Mouse (Mus musculus) thymus, adult 2 months (tissue): ENCODE results near the gene Plac8. TPM values are rescaled to one million over a fixed set of nuclear protein-coding genes. Genes with fewer than 3 reads are reported as not detected.

Experiments
- DNase-seq: peaks from one replicate; pipeline ENCODE4 v3.0.0; 2021
- H3K27ac ChIP-seq: fragments of 200-500 bp; 2 replicates; pipeline ENCODE4 v1.5.1; 2012; ENCODE audit warnings: low read length, control low read depth; ENCODE audit not compliant: control insufficient read depth, insufficient read depth
- H3K27me3 ChIP-seq: fragments of 200-500 bp; 2 replicates; pipeline ENCODE4 v1.6.1; 2012; ENCODE audit warnings: mild to moderate bottlenecking, low read length, moderate library complexity, mixed read lengths; ENCODE audit not compliant: control insufficient read depth, insufficient read depth
- H3K36me3 ChIP-seq: fragments of 200-500 bp; 2 replicates; pipeline ENCODE4 v1.6.1; 2012; ENCODE audit warnings: mild to moderate bottlenecking, low read length, moderate library complexity; ENCODE audit not compliant: control insufficient read depth, insufficient read depth
- H3K4me1 ChIP-seq: fragments of 200-500 bp; replicated peaks from 2 replicates; pipeline ENCODE4 v1.6.1; 2012; ENCODE audit warnings: low read length; ENCODE audit not compliant: control insufficient read depth, insufficient read depth
- H3K4me3 ChIP-seq: fragments of 200-500 bp; 2 replicates; pipeline ENCODE4 v1.5.1; 2012; ENCODE audit warnings: mild to moderate bottlenecking, low read length, control low read depth, moderate library complexity; ENCODE audit not compliant: control insufficient read depth, insufficient read depth
- CTCF ChIP-seq: fragments of 200-500 bp; IDR thresholded peaks from 2 replicates; pipeline ENCODE4 v1.5.1; 2012; ENCODE audit warnings: mild to moderate bottlenecking, control low read depth, low read length, moderate library complexity, borderline replicate concordance; ENCODE audit not compliant: control insufficient read depth, poor library complexity, insufficient read depth; ENCODE audit errors: extremely low read depth
- POLR2A ChIP-seq: fragments of 200-500 bp; IDR thresholded peaks from 2 replicates; pipeline ENCODE4 v1.6.1; 2012; ENCODE audit warnings: mild to moderate bottlenecking, low read length, control low read depth, moderate library complexity; ENCODE audit not compliant: control insufficient read depth, poor library complexity, insufficient read depth; ENCODE audit errors: extremely low read depth
- WGBS: fragments of 180-500 bp; shearing (Covaris S2); methylation state at CpG from one replicate; pipeline ENCODE4 v1.1.7; 2018; 5-methylcytosine and 5-hydroxymethylcytosine counted together
- polyA plus RNA-seq: library from polyadenylated mRNA; depleted of rRNA; stranded (reverse); fragments of >200 nt; gene quantifications from 2 replicates; pipeline ENCODE4 v1.2.3, GENCODE M21; 2012

Plac8 gene
- polyA plus RNA-seq, 1 experiment: 153 TPM

- DNase-seq: no peak
- no peaks in the 10 kb centered on the region for H3K36me3 ChIP-seq
- H3K4me3 ChIP-seq: no peak overlapping the region
- TF ChIP-seq CTCF: no peak
- no peak for TF ChIP-seq POLR2A
- no peak overlapping the region for H3K27ac ChIP-seq
- WGBS: 37% methylated on average over 11 of the region's 11 CpGs
- peaks cover 19% of the 10 kb centered on the region for H3K4me1 ChIP-seq
- no peaks in the 10 kb centered on the region for H3K27me3 ChIP-seq
Observed at GRCm38 (mm10) chr5:100581622-100582434, 9.8 kb upstream of the Plac8 start.

DNA sequence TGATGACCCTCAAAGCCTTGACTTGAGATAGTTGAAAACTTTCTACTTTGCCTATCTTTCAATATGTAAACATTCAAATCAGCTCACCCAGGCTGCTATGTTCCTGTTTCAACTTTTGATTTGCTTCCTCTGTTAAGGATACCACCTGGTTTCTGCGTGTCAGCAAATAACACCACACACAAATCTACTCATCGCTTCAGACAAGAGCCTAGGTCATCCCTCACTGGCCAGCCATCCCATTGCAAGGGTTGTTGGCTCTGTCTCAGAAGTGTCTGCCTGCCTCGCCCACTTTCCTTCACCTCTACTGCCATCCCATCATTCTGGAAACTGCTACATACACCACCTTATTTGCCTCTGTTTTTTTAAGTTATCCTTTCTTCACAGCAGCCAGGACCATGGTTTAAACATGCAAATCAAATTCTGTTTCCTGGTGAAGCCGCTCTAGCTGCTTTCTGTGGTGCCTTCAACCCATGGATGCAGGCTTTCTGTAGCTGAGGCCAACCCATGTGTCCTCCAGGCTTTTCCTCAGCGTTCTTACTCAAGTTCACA is 6.9 kb upstream of the Plac8 start:
- no peak for DNase-seq
- Histone ChIP-seq H3K36me3 (no peaks in the 10 kb centered on the region), H3K4me1 (peaks cover 9% of the 10 kb centered on the region), H3K27me3 (no peaks in the 10 kb centered on the region), H3K4me3 (no peak overlapping the region), H3K27ac (no peak overlapping the region)
- no peak for TF ChIP-seq POLR2A
- no peak for TF ChIP-seq CTCF
- 63% methylated on average over 5 of the region's 5 CpGs for WGBS

DNA sequence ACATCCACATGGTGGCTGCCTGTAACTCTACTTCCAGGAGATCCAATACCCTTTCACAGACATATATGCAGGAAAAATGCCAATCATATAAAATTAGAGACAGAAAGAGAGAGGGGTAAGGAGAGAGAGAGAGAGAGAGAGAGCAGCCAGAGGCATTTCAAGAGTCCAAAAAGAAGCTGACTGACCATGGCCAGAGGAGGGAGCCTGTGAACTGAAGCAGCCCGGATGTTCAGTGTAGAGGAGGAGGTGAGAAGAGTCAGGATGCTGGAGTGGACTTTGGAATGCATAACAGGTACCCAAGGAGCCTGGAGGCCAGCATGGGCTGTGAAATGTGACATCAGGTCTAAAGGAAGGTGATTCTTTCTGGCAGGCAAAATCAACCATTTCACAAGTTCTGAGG is 2.7 kb upstream of the Plac8 start:
- no peaks in the 10 kb centered on the region for H3K27me3 ChIP-seq
- H3K4me3 ChIP-seq: no peak overlapping the region
- DNase-seq: no peak
- no peak for TF ChIP-seq POLR2A
- no peak for TF ChIP-seq CTCF
- peaks cover 18% of the 10 kb centered on the region for H3K4me1 ChIP-seq
- no peaks in the 10 kb centered on the region for H3K36me3 ChIP-seq
- H3K27ac ChIP-seq: no peak overlapping the region
- WGBS: 74% methylated on average over 1 of the region's 1 CpGs

DNA sequence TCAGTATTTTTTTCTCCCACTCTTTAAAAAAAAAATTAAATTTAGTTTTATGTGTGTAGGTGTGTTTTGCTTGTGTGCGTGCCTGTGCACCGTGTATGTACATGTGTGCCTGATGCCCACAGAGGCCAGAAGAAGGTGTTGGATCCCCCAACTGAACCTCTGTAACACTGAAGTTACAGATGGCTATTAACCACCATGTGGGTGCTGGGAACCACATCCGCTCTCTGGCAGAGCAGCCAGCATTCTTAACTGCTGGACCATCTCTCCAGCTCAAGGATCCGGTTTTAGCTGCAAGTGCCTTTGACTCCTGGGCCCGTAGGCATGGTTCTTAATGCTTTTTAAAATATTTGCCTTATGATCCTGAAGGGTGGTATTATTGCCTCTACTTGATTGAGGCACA is 1.2 kb upstream of the Plac8 start:
- WGBS: 26% methylated on average over 5 of the region's 5 CpGs
- Histone ChIP-seq H3K4me3 (no peak overlapping the region), H3K36me3 (no peaks in the 10 kb centered on the region), H3K4me1 (peaks cover 25% of the 10 kb centered on the region), H3K27me3 (no peaks in the 10 kb centered on the region), H3K27ac (no peak overlapping the region)
- DNase-seq: peak; percentile 19
- no peak for TF ChIP-seq POLR2A
- TF ChIP-seq CTCF: no peak

DNA sequence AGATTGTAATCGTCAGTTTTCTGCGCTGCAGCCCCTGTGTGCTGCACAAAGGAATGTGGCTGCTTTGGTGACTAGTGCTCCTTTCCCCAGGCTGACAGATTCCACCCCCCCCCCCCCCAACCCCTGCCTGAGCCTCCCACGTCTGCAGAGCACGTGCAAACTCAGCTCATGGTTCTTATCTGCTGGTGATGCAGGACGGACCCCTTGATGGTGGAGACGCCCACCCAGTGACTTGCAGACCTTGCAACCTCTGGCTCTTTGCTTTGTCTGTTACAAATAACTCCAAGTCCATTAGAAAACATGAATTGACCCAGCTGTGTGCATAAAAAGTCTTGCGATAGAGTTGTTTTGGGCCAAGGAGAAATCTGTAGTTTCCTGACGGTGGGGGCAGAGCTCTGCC is 1.3 kb downstream of the Plac8 start:
- Histone ChIP-seq H3K27ac (no peak overlapping the region), H3K36me3 (no peaks in the 10 kb centered on the region), H3K4me1 (peaks cover 25% of the 10 kb centered on the region), H3K27me3 (no peaks in the 10 kb centered on the region), H3K4me3 (no peak overlapping the region)
- 2% methylated on average over 8 of the region's 8 CpGs for WGBS
- no peak for DNase-seq
- TF ChIP-seq POLR2A: no peak
- no peak for TF ChIP-seq CTCF

- Histone ChIP-seq H3K4me1 (peaks cover 25% of the 10 kb centered on the region), H3K27me3 (no peaks in the 10 kb centered on the region), H3K36me3 (no peaks in the 10 kb centered on the region), H3K27ac (no peak overlapping the region), H3K4me3 (peak overlapping the region; percentile 12; the same call in 1 of the 2 replicates)
- no peak for TF ChIP-seq POLR2A
- no peak for TF ChIP-seq CTCF
- WGBS: 5% methylated on average over 13 of the region's 13 CpGs
- peak; percentile 18 for DNase-seq
Observed at GRCm38 (mm10) chr5:100569997-100570595, 1.9 kb downstream of the Plac8 start.
